Mouse (Mus musculus) bone marrow macrophage, adult 2 months (primary cell): ENCODE results near the gene Mib2.

ENCODE experiments used
- CTCF ChIP-seq: IDR thresholded peaks from 2 replicates; pipeline ENCODE4 v1.5.1; 2012; ENCODE audit warnings: low read depth, mild to moderate bottlenecking, low read length, moderate library complexity
- POLR2A ChIP-seq: IDR thresholded peaks from 2 replicates; pipeline ENCODE4 v1.6.1; 2012; ENCODE audit warnings: mild to moderate bottlenecking, low read depth, low read length, borderline replicate concordance

GRCm38 (mm10) chr4:155624338-155625291 lies 44.4 kb downstream of the Mib2 start, which contains the start of gene Cdk11b:
- 0 out of 2 replicates have a peak, but pooled peaks have one; percentile 69 for TF ChIP-seq POLR2A
- TF ChIP-seq CTCF = no peak
